Mouse (Mus musculus) stomach, embryonic 16.5 days (tissue): ENCODE data around the gene Mab21l3. TPM values are rescaled to one million over a fixed set of nuclear protein-coding genes. Genes with fewer than 3 reads are reported as not detected.
A peak's percentile ranks its signal among the peaks of the same experiment; 100 is the strongest.

Experiments used
- ATAC-seq: fragments of 200-750 bp; cut with Nextera tagmentation; 2 replicates; pipeline ENCODE4 v1.8.0; 2017; ENCODE audit warnings: moderate number of reproducible peaks, moderate TSS enrichment; ENCODE audit not compliant: insufficient read depth, low FRiP score
- H3K27ac ChIP-seq: fragments of 300-500 bp; sonication (generic); 2 replicates; pipeline ENCODE4 v1.5.1; 2014; ENCODE audit warnings: low read length
- H3K27me3 ChIP-seq: fragments of 300-500 bp; sonication (generic); 2 replicates; pipeline ENCODE4 v1.6.1; 2014; ENCODE audit warnings: low read length, control low read depth, mixed read lengths; ENCODE audit not compliant: control insufficient read depth, insufficient read depth
- H3K36me3 ChIP-seq: fragments of 300-500 bp; sonication (generic); 2 replicates; pipeline ENCODE4 v1.6.1; 2014; ENCODE audit warnings: low read length; ENCODE audit not compliant: control insufficient read depth, insufficient read depth
- H3K4me1 ChIP-seq: fragments of 300-500 bp; sonication (generic); 2 replicates; pipeline ENCODE4 v1.6.1; 2014; ENCODE audit warnings: low read length, control low read depth, mixed read lengths; ENCODE audit not compliant: control insufficient read depth, insufficient read depth
- H3K4me2 ChIP-seq: fragments of 300-500 bp; sonication (generic); 2 replicates; pipeline ENCODE4 v1.6.1; 2014; ENCODE audit warnings: low read depth, low read length, mixed read lengths
- H3K4me3 ChIP-seq: fragments of 300-500 bp; sonication (generic); replicated peaks from 2 replicates; pipeline ENCODE4 v1.5.1; 2014; ENCODE audit warnings: mild to moderate bottlenecking, low read length
- H3K9ac ChIP-seq: fragments of 300-500 bp; sonication (generic); 2 replicates; pipeline ENCODE4 v1.6.1; 2014; ENCODE audit warnings: low read length
- H3K9me3 ChIP-seq: fragments of 300-500 bp; sonication (generic); replicated peaks from 2 replicates; pipeline ENCODE4 v1.6.1; 2016; ENCODE audit warnings: low read length, control low read depth; ENCODE audit not compliant: control insufficient read depth
- WGBS: fragments of 180-500 bp; shearing (Covaris S2); extraction: QIAGEN DNeasy Blood & Tissue Kit; methylation state at CpG from one replicate; pipeline ENCODE4 v1.1.7; 2014; 5-methylcytosine and 5-hydroxymethylcytosine counted together
- polyA plus RNA-seq: library from polyadenylated mRNA; unstranded; fragments of >200 nt; fragmentation: Nextera tagmentation; extraction: Ambion mirVana; gene quantifications from 2 replicates; pipeline ENCODE4 v1.2.1, GENCODE M21; 2015

Mab21l3 gene
- polyA plus RNA-seq, 1 experiment from 2014 or later: 3.1 TPM

GRCm38 (mm10) chr3:101811931-101812330, 36.8 kb downstream of the Mab21l3 start:
- 59% methylated on average over 4 of the region's 4 CpGs for WGBS
- no peak overlapping the region for H3K9ac ChIP-seq
- no peak for ATAC-seq

GRCm38 (mm10) chr3:101807646-101808045, 41.1 kb downstream of the Mab21l3 start:
- Histone ChIP-seq H3K9ac (no peak overlapping the region), H3K27me3 (no peaks in the 10 kb centered on the region), H3K4me2 (no peak overlapping the region), H3K36me3 (no peaks in the 10 kb centered on the region), H3K9me3 (no peaks in the 10 kb centered on the region), H3K4me3 (no peak overlapping the region), H3K4me1 (peaks cover 13% of the 10 kb centered on the region; the same call in 1 of the 2 replicates), H3K27ac (no peak overlapping the region)
- no peak for ATAC-seq
- WGBS: 77% methylated on average over 6 of the region's 6 CpGs

More at GRCm38 (mm10) chr3:101811931-101812330, 36.8 kb downstream of the Mab21l3 start:
- Histone ChIP-seq H3K4me1 (0 out of 2 replicates have a peak, but pooled peaks cover 4% of the 10 kb centered on the region), H3K9me3 (no peaks in the 10 kb centered on the region), H3K27me3 (no peaks in the 10 kb centered on the region), H3K27ac (no peak overlapping the region), H3K4me2 (no peak overlapping the region), H3K4me3 (no peak overlapping the region), H3K36me3 (no peaks in the 10 kb centered on the region)

DNA sequence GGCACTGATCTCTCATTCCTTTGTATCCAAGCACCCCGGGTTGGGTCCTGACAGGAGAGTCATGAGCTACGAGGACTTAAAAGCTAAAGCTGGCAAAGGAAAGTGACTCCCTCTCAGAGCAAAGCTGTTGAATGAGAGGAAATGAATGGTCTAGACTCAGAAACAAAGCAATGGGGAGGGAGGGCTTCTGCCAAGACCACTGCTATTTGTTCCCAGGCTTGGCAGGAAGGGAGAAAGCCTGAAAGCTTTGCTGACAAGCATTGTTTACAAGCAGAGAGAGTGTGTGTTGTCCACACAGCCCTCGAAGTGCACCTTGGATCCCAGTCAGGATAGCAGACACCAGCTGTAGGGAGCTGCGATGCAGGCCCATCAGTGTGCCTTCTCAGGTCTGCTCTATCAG, 41.8 kb downstream of the Mab21l3 start:
- Histone ChIP-seq H3K4me1 (peaks cover 9% of the 10 kb centered on the region; the same call in 1 of the 2 replicates), H3K27ac (no peak overlapping the region), H3K4me2 (no peak overlapping the region), H3K27me3 (no peaks in the 10 kb centered on the region), H3K36me3 (no peaks in the 10 kb centered on the region), H3K9ac (no peak overlapping the region), H3K4me3 (no peak overlapping the region), H3K9me3 (no peaks in the 10 kb centered on the region)
- WGBS: 40% methylated on average over 4 of the region's 4 CpGs
- ATAC-seq: no peak

DNA sequence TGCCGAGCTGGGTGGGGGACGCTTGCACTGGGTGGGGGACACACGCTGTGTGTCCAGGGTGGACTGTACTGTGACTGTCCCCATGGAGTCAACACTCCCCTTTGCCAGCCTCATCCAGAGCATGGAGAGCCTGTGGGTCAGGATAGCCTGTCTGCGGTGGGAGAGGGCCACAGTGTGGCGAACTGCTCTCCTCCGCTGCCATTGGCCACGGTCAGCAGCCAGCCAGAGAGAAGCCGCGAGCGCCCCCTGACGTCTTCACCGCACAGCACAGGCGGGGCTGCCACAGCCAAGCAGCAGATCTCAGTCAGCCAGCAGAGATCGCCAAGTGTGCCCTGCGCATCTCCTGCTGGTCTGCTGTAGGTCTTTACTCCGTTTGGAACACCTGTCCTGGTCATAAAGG, 42.6 kb downstream of the Mab21l3 start:
- peak; percentile 83 for ATAC-seq
- Histone ChIP-seq H3K9me3 (no peaks in the 10 kb centered on the region), H3K4me3 (no peak overlapping the region), H3K27ac (no peak overlapping the region), H3K4me1 (peaks cover 9% of the 10 kb centered on the region; the same call in 1 of the 2 replicates), H3K36me3 (no peaks in the 10 kb centered on the region), H3K27me3 (no peaks in the 10 kb centered on the region), H3K4me2 (peak overlapping the region; percentile 45), H3K9ac (peak overlapping the region; percentile 52; the same call in 1 of the 2 replicates)
- 9% methylated on average over 16 of the region's 16 CpGs for WGBS

GRCm38 (mm10) chr3:101805562-101806004, 43.2 kb downstream of the Mab21l3 start:
- no peaks in the 10 kb centered on the region for H3K9me3 ChIP-seq
- no peak overlapping the region for H3K27ac ChIP-seq
- no peak overlapping the region for H3K9ac ChIP-seq
- H3K36me3 ChIP-seq: no peaks in the 10 kb centered on the region
- no peak overlapping the region; the same call in 1 of the 2 replicates for H3K4me2 ChIP-seq
- ATAC-seq: peak; percentile 58; the same call in 1 of the 2 replicates
- H3K4me3 ChIP-seq: no peak overlapping the region
- no peaks in the 10 kb centered on the region for H3K27me3 ChIP-seq
- H3K4me1 ChIP-seq: peaks cover 9% of the 10 kb centered on the region; the same call in 1 of the 2 replicates
- 33% methylated on average over 13 of the region's 13 CpGs for WGBS

GRCm38 (mm10) chr3:101804971-101805561, 43.7 kb downstream of the Mab21l3 start:
- 63% methylated on average over 11 of the region's 11 CpGs for WGBS
- H3K9ac ChIP-seq: no peak overlapping the region
- no peaks in the 10 kb centered on the region for H3K9me3 ChIP-seq
- ATAC-seq: no peak
- H3K27ac ChIP-seq: no peak overlapping the region
- no peak overlapping the region for H3K4me3 ChIP-seq
- H3K4me1 ChIP-seq: peaks cover 9% of the 10 kb centered on the region; the same call in 1 of the 2 replicates
- no peaks in the 10 kb centered on the region for H3K36me3 ChIP-seq
- no peaks in the 10 kb centered on the region for H3K27me3 ChIP-seq
- H3K4me2 ChIP-seq: no peak overlapping the region

DNA sequence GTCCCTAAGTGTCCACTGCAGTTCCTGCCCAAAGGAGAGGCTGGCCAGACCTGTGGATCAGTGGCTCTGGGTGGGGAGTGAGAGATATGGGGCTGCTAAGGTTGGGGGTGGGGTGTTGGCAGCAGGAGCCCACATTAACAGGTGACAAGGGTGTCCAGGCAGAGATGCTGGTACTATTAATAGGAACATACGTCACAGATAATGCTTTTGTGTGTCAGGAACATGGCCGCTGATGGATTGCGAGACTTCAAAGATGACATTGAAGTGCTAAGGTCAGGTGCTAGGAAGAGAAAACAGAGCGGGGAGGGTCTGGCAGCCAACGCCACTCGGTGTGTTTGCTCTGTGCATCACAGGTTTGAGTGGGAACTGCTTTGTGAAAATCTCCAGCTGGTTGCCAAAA, 44.4 kb downstream of the Mab21l3 start:
- 48% methylated on average over 6 of the region's 6 CpGs for whole genome bisulfite sequencing
- no peak overlapping the region for H3K4me3 ChIP-seq
- no peaks in the 10 kb centered on the region for H3K27me3 ChIP-seq
- H3K4me1 ChIP-seq: peaks cover 14% of the 10 kb centered on the region
- ATAC-seq: no peak
- no peak overlapping the region for H3K4me2 ChIP-seq
- H3K9me3 ChIP-seq: no peaks in the 10 kb centered on the region
- no peaks in the 10 kb centered on the region for H3K36me3 ChIP-seq
- no peak overlapping the region for H3K27ac ChIP-seq
- no peak overlapping the region for H3K9ac ChIP-seq

GRCm38 (mm10) chr3:101803764-101804163, 45.0 kb downstream of the Mab21l3 start:
- no peaks in the 10 kb centered on the region for H3K27me3 ChIP-seq
- no peaks in the 10 kb centered on the region for H3K9me3 ChIP-seq
- H3K36me3 ChIP-seq: no peaks in the 10 kb centered on the region
- no peak overlapping the region for H3K9ac ChIP-seq
- ATAC-seq: no peak
- no peak overlapping the region for H3K27ac ChIP-seq
- peaks cover 14% of the 10 kb centered on the region for H3K4me1 ChIP-seq
- no peak overlapping the region for H3K4me2 ChIP-seq
- 53% methylated on average over 6 of the region's 6 CpGs for WGBS
- H3K4me3 ChIP-seq: no peak overlapping the region

GRCm38 (mm10) chr3:101802746-101803145, 46.0 kb downstream of the Mab21l3 start:
- H3K27ac ChIP-seq: no peak overlapping the region
- H3K27me3 ChIP-seq: no peaks in the 10 kb centered on the region
- ATAC-seq: no peak
- H3K36me3 ChIP-seq: no peaks in the 10 kb centered on the region
- H3K9me3 ChIP-seq: no peaks in the 10 kb centered on the region
- H3K4me1 ChIP-seq: peaks cover 14% of the 10 kb centered on the region
- no peak overlapping the region for H3K4me2 ChIP-seq
- H3K9ac ChIP-seq: no peak overlapping the region
- H3K4me3 ChIP-seq: no peak overlapping the region
- 78% methylated on average over 6 of the region's 6 CpGs for WGBS
